Mouse (Mus musculus): Measurements from ENCODE around the gene Spdye4c.

The Spdye4c gene

GRCm38 (mm10) chr2:128590909-128591308 lies at the start of gene Spdye4c:
Gene Spdye4c, plus strand, starts transcription at chr2:128591209.
- in situ Hi-C loops (cut with MboI; ENCODE audit: unreplicated experiment in 2 of 2): loop anchor here in 1 of 2 experiments (25.0 kb wide), 1 partner anchor 1079 kb away; the partner anchor contains the start of gene Kcnip3

GRCm38 (mm10) chr2:128543495-128543894 lies 47.5 kb upstream of the Spdye4c start:
- in situ Hi-C loops (cut with MboI; ENCODE audit: unreplicated experiment in 2 of 2): no loop called here

- in situ Hi-C loops (cut with MboI; ENCODE audit: unreplicated experiment in 2 of 2): no loop called here
Observed at GRCm38 (mm10) chr2:128544421-128545137, 46.4 kb upstream of the Spdye4c start.

GRCm38 (mm10) chr2:128545447-128545846 lies 45.6 kb upstream of the Spdye4c start:
- in situ Hi-C loops (cut with MboI; ENCODE audit: unreplicated experiment in 2 of 2): no loop called here

GRCm38 (mm10) chr2:128547079-128547478 lies 43.9 kb upstream of the Spdye4c start:
- in situ Hi-C loops (cut with MboI; ENCODE audit: unreplicated experiment in 2 of 2): no loop called here

GRCm38 (mm10) chr2:128548262-128548661 lies 42.7 kb upstream of the Spdye4c start:
- in situ Hi-C loops (cut with MboI; ENCODE audit: unreplicated experiment in 2 of 2): no loop called here

GRCm38 (mm10) chr2:128549561-128549960 lies 41.4 kb upstream of the Spdye4c start:
- in situ Hi-C loops (cut with MboI; ENCODE audit: unreplicated experiment in 2 of 2): no loop called here

GRCm38 (mm10) chr2:128549963-128550362 lies 41.0 kb upstream of the Spdye4c start:
- in situ Hi-C loops (cut with MboI; ENCODE audit: unreplicated experiment in 2 of 2): loop anchor here in 1 of 2 experiments (25.0 kb wide), 1 partner anchor 413 kb away; the partner anchor contains the start of gene Bcl2l11

- in situ Hi-C loops (cut with MboI; ENCODE audit: unreplicated experiment in 2 of 2): loop anchor here in 1 of 2 experiments (25.0 kb wide), 1 partner anchor 415 kb away; the partner anchor contains the start of gene Bcl2l11
Observed at GRCm38 (mm10) chr2:128552080-128552791, 38.8 kb upstream of the Spdye4c start.

- in situ Hi-C loops (cut with MboI; ENCODE audit: unreplicated experiment in 2 of 2): loop anchor here in 1 of 2 experiments (25.0 kb wide), 1 partner anchor 416 kb away; the partner anchor contains the start of gene Bcl2l11
Observed at GRCm38 (mm10) chr2:128552798-128553720, 38.0 kb upstream of the Spdye4c start.

- in situ Hi-C loops (cut with MboI; ENCODE audit: unreplicated experiment in 2 of 2): loop anchor here in 1 of 2 experiments (25.0 kb wide), 1 partner anchor 418 kb away; the partner anchor contains the start of gene Bcl2l11
Observed at GRCm38 (mm10) chr2:128555082-128555481, 35.9 kb upstream of the Spdye4c start.

GRCm38 (mm10) chr2:128564195-128564594 lies 26.8 kb upstream of the Spdye4c start:
- in situ Hi-C loops (cut with MboI; ENCODE audit: unreplicated experiment in 2 of 2): loop anchor here in 1 of 2 experiments (25.0 kb wide), 1 partner anchor 427 kb away; the partner anchor contains the start of gene Bcl2l11

- in situ Hi-C loops (cut with MboI; ENCODE audit: unreplicated experiment in 2 of 2): loop anchor here in 1 of 2 experiments (25.0 kb wide), 1 partner anchor 429 kb away; the partner anchor contains the start of gene Bcl2l11
Observed at GRCm38 (mm10) chr2:128565904-128566303, 25.1 kb upstream of the Spdye4c start.

- in situ Hi-C loops (cut with MboI; ENCODE audit: unreplicated experiment in 2 of 2): loop anchor here in 1 of 2 experiments (25.0 kb wide), 1 partner anchor 429 kb away; the partner anchor contains the start of gene Bcl2l11
Observed at GRCm38 (mm10) chr2:128566304-128567147, 24.5 kb upstream of the Spdye4c start.

- in situ Hi-C loops (cut with MboI; ENCODE audit: unreplicated experiment in 2 of 2): loop anchor here in 1 of 2 experiments (25.0 kb wide), 1 partner anchor 431 kb away; the partner anchor contains the start of gene Bcl2l11
Observed at GRCm38 (mm10) chr2:128568018-128568417, 23.0 kb upstream of the Spdye4c start.

GRCm38 (mm10) chr2:128568490-128568889 lies 22.5 kb upstream of the Spdye4c start:
- in situ Hi-C loops (cut with MboI; ENCODE audit: unreplicated experiment in 2 of 2): loop anchor here in 1 of 2 experiments (25.0 kb wide), 1 partner anchor 431 kb away; the partner anchor contains the start of gene Bcl2l11

GRCm38 (mm10) chr2:128571001-128571400 lies 20.0 kb upstream of the Spdye4c start:
- in situ Hi-C loops (cut with MboI; ENCODE audit: unreplicated experiment in 2 of 2): loop anchor here (5.0 to 25.0 kb wide), 7 partner anchors 154 to 1066 kb away; partner anchors contain the start of gene Bcl2l11 (in 1 of the 2)

- in situ Hi-C loops (cut with MboI; ENCODE audit: unreplicated experiment in 2 of 2): loop anchor here (5.0 to 25.0 kb wide), 7 partner anchors 156 to 1068 kb away; partner anchors contain the start of gene Bcl2l11 (in 1 of the 2)
Observed at GRCm38 (mm10) chr2:128572726-128573624, 18.0 kb upstream of the Spdye4c start.
